23 mouse cellular contexts compared by ENCODE assay signal in genomic region chr2:7249002-7249401, GRCm38 (mm10).
DNase-seq lines count a peak whose midpoint lies in the region; ATAC-seq and TF ChIP-seq lines count a peak whose summit lies in the region.
"Had no signal": no experiment of that assay in that cellular context is flagged by ENCODE, and none has a peak within 500 bp of the region (broad histone marks: within the 10 kb centered on the region; RNA-seq: fewer than 3 reads in every experiment).

No protein-coding gene starts in this region.

- no peaks in the 10 kb centered on the region for H3K36me3 ChIP-seq in forebrain, embryonic 15.5 days
- H3K36me3 ChIP-seq: forebrain, embryonic 10.5 days; heart, embryonic 12.5 days had no signal

- DNase-seq in left cerebral cortex, adult 2 months (ENCODE audit: extremely low spot score in 1 of 2, low spot score in 2 of 2) = no peak
- no peak for DNase-seq in left cerebral cortex, postnatal 14 days (ENCODE audit: low spot score in 2 of 2)
- DNase-seq in lung, postnatal 14 days = peak; percentile 20
- DNase-seq in lung, postnatal 10 days = no peak
- DNase-seq in lung, postnatal 36 days = peak; percentile 28
- DNase-seq: adrenal gland, adult 8-10 months; adrenal gland, postnatal 25 days; cerebellum, adult 11-12 months; cerebellum, adult 9-10 months; cerebellum, postnatal 14 days; forebrain, postnatal 0 days; gastrocnemius, adult 2 months; gastrocnemius, postnatal 14 days; heart, adult 11 months; heart, postnatal 14 days; heart, postnatal 4 days had no signal

- no peak overlapping the region for H3K4me2 ChIP-seq in forebrain, embryonic 15.5 days (replicated peaks)
- H3K4me2 ChIP-seq: forebrain, embryonic 13.5 days; heart, embryonic 12.5 days; hindbrain, embryonic 14.5 days had no signal

- no peaks in the 10 kb centered on the region for H3K9me3 ChIP-seq in forebrain, embryonic 15.5 days
- H3K9me3 ChIP-seq: forebrain, embryonic 10.5 days; forebrain, embryonic 13.5 days; heart, embryonic 12.5 days had no signal

- H3K4me1 ChIP-seq in forebrain, embryonic 15.5 days = no peaks in the 10 kb centered on the region; the same call in 1 of the 2 replicates
- H3K4me1 ChIP-seq: forebrain, embryonic 10.5 days had no signal

- no peak overlapping the region for H3K9ac ChIP-seq in forebrain, embryonic 15.5 days (replicated peaks)
- H3K9ac ChIP-seq: forebrain, embryonic 13.5 days; forebrain, postnatal 0 days; heart, embryonic 12.5 days; hindbrain, embryonic 14.5 days had no signal

- H3K27me3 ChIP-seq in forebrain, embryonic 15.5 days = no peaks in the 10 kb centered on the region
- H3K27me3 ChIP-seq: forebrain, embryonic 13.5 days; heart, embryonic 12.5 days had no signal

- no peak overlapping the region for H3K4me3 ChIP-seq in left cerebral cortex, adult 2 months
- H3K4me3 ChIP-seq in forebrain, embryonic 15.5 days = no peak overlapping the region
- H3K4me3 ChIP-seq: forebrain, embryonic 10.5 days; forebrain, embryonic 13.5 days; gastrocnemius, adult 2 months; heart, embryonic 12.5 days had no signal

- no peak for ATAC-seq in forebrain, embryonic 15.5 days (replicated peaks)
- ATAC-seq: CD4-positive, CD25-positive, alpha-beta regulatory T cell, adult 4 months; forebrain, embryonic 13.5 days; forebrain, postnatal 0 days; hindbrain, postnatal 0 days had no signal

- TF ChIP-seq CTCF in left cerebral cortex, adult 2 months (IDR thresholded peaks at IDR 0.05) = no peak

- peak overlapping the region; percentile 62 for H3K27ac ChIP-seq in left cerebral cortex, adult 2 months
- H3K27ac ChIP-seq in forebrain, embryonic 15.5 days (replicated peaks) = no peak overlapping the region
- H3K27ac ChIP-seq: forebrain, embryonic 10.5 days; forebrain, embryonic 13.5 days; gastrocnemius, adult 2 months; hindbrain, embryonic 14.5 days; hindbrain, postnatal 0 days had no signal

- intact Hi-C loops in left cerebral cortex, adult 2 months (cut with DNase I) = no loop called here
- intact Hi-C loops in left cerebral cortex, postnatal 14 days (cut with DNase I) = no loop called here

Comparison
In these comparisons a context has a peak if more than half of its experiments do, and no peak if none do; other contexts are left out.
1. DNase-seq: peak in lung, postnatal 14 days (single experiment) and lung, postnatal 36 days (single experiment); none in left cerebral cortex, adult 2 months (0 of 2), left cerebral cortex, postnatal 14 days (0 of 2) and lung, postnatal 10 days (single experiment).